Mouse (Mus musculus) neural tube, embryonic 14.5 days (tissue): ENCODE data around the gene Prss38. TPM values are rescaled to one million over a fixed set of nuclear protein-coding genes. Genes with fewer than 3 reads are reported as not detected.

Experiments
- ATAC-seq: fragments of 200-750 bp; cut with Nextera tagmentation; 2 replicates; pipeline ENCODE4 v1.8.0; 2017; ENCODE audit warnings: low read depth, mild to moderate bottlenecking, moderate TSS enrichment, moderate library complexity
- H3K27ac ChIP-seq: fragments of 300-500 bp; sonication (generic); 2 replicates; pipeline ENCODE4 v1.5.1; 2014; ENCODE audit warnings: low read depth, mild to moderate bottlenecking, control low read depth, low read length, moderate library complexity, mixed read lengths
- H3K27me3 ChIP-seq: fragments of 300-500 bp; sonication (generic); 2 replicates; pipeline ENCODE4 v1.6.1; 2014; ENCODE audit warnings: low read length; ENCODE audit not compliant: control insufficient read depth, insufficient read depth
- H3K36me3 ChIP-seq: fragments of 300-500 bp; sonication (generic); 2 replicates; pipeline ENCODE4 v1.6.1; 2014; ENCODE audit warnings: low read length, mixed read lengths; ENCODE audit not compliant: control insufficient read depth, insufficient read depth
- H3K4me1 ChIP-seq: fragments of 300-500 bp; sonication (generic); 2 replicates; pipeline ENCODE4 v1.6.1; 2014; ENCODE audit warnings: low read length; ENCODE audit not compliant: control insufficient read depth, insufficient read depth
- H3K4me2 ChIP-seq: fragments of 300-500 bp; sonication (generic); 2 replicates; pipeline ENCODE4 v1.6.1; 2014; ENCODE audit warnings: mild to moderate bottlenecking, low read depth, low read length, control low read depth
- H3K4me3 ChIP-seq: fragments of 300-500 bp; sonication (generic); 2 replicates; pipeline ENCODE4 v1.5.1; 2014; ENCODE audit warnings: low read depth, low read length, control low read depth, mixed read lengths
- H3K9ac ChIP-seq: fragments of 300-500 bp; sonication (generic); replicated peaks from 2 replicates; pipeline ENCODE4 v1.6.1; 2014; ENCODE audit warnings: low read depth, mild to moderate bottlenecking, control low read depth, low read length, mixed read lengths
- H3K9me3 ChIP-seq: fragments of 300-500 bp; sonication (generic); 2 replicates; pipeline ENCODE4 v1.6.1; 2016; ENCODE audit warnings: low read length; ENCODE audit not compliant: control insufficient read depth
- WGBS: fragments of 180-500 bp; shearing (Covaris S2); extraction: QIAGEN DNeasy Blood & Tissue Kit; methylation state at CpG from one replicate; pipeline ENCODE4 v1.1.7; 2014; 5-methylcytosine and 5-hydroxymethylcytosine counted together
- microRNA-seq: library from miRNA; unstranded; fragments of <30 nt; microRNA quantifications from one replicate; pipeline ENCODE4, GENCODE M21; 2016
- polyA plus RNA-seq: library from polyadenylated mRNA; unstranded; fragments of >200 nt; fragmentation: Nextera tagmentation; extraction: Ambion mirVana; gene quantifications from 2 replicates; pipeline ENCODE4 v1.2.1, GENCODE M21; 2014

The Prss38 gene
- polyA plus RNA-seq, 1 experiment from 2014 or later: not detected

DNA sequence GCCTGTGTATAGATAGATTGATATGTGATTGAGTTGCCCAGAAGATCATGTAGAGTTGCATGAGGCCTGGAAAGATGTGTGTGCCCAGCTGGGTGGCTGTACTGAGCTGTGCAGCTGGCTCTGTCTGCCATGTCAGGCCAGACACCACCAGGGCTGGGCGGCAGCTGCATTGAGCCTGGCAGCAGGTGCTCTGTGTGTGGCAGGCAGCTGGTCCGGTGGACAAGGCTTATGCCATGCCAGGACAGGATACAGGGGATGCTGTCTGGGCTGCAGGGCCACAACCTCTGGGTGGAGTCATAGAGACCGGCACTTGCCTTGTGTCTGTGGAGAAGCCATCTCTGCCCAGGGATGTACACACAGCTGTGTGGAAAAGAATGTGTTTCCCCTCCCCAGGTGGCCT, 52.5 kb downstream of the Prss38 start:
- no peak overlapping the region for H3K4me2 ChIP-seq
- no peaks in the 10 kb centered on the region for H3K36me3 ChIP-seq
- no peaks in the 10 kb centered on the region for H3K27me3 ChIP-seq
- no peak for ATAC-seq
- H3K9me3 ChIP-seq: no peaks in the 10 kb centered on the region
- H3K4me3 ChIP-seq: no peak overlapping the region
- no peak overlapping the region for H3K27ac ChIP-seq
- H3K9ac ChIP-seq: no peak overlapping the region
- 53% methylated on average over 3 of the region's 3 CpGs for WGBS
- H3K4me1 ChIP-seq: no peaks in the 10 kb centered on the region

Small RNA genes within 50 kb of the gene (microRNA-seq; reads per million reads assigned to microRNA genes)
- not detected for gene Gm24756

Other genes with a start within 250 kb of the Prss38 start
- gene Obscn, start 239.3 kb downstream of the Prss38 start, polyA plus RNA-seq: 0.45 and 0.74 TPM in 2 replicates
- 3.6 and 4.0 TPM in 2 replicates for gene Iba57, start 211.9 kb downstream of the Prss38 start, polyA plus RNA-seq
- gene Gjc2, start 192.4 kb downstream of the Prss38 start, polyA plus RNA-seq: 0.12 TPM in 1 of 2 replicates, not detected in the other
- gene Guk1, start 183.4 kb downstream of the Prss38 start, polyA plus RNA-seq: 224 and 266 TPM in 2 replicates
- 97.4 and 108 TPM in 2 replicates for gene Mrpl55, start 173.2 kb downstream of the Prss38 start, polyA plus RNA-seq
- gene 2310033P09Rik, start 167.3 kb downstream of the Prss38 start, polyA plus RNA-seq: 22.4 and 25.4 TPM in 2 replicates
- gene Arf1, start 147.4 kb downstream of the Prss38 start, polyA plus RNA-seq: 617 and 621 TPM in 2 replicates
- gene Wnt3a, start 84.9 kb downstream of the Prss38 start, polyA plus RNA-seq: 0.12 and 0.31 TPM in 2 replicates
- gene Wnt9a, start 68.7 kb downstream of the Prss38 start, polyA plus RNA-seq: 0.72 and 2.1 TPM in 2 replicates
- gene Jmjd4, start 74.4 kb upstream of the Prss38 start, polyA plus RNA-seq: 20.9 and 21.4 TPM in 2 replicates
- 622 and 695 TPM in 2 replicates for gene Snap47, start 75.5 kb upstream of the Prss38 start, polyA plus RNA-seq
- 13.9 and 15.0 TPM in 2 replicates for gene Zfp867, start 96.8 kb upstream of the Prss38 start, polyA plus RNA-seq
- 11.3 and 13.0 TPM in 2 replicates for gene Zkscan17, start 151.1 kb upstream of the Prss38 start, polyA plus RNA-seq
- gene Nlrp3, start 165.9 kb upstream of the Prss38 start, polyA plus RNA-seq: 0.12 and 0.17 TPM in 2 replicates
- gene Olfr222, start 200.6 kb upstream of the Prss38 start, polyA plus RNA-seq: 0.12 TPM in 1 of 2 replicates, not detected in the other
- gene Olfr223, start 217.6 kb upstream of the Prss38 start, polyA plus RNA-seq: not detected in 2 replicates